Mouse (Mus musculus) heart, postnatal 0 days (tissue): ENCODE measurements around the gene Prc1.

Experiments
- CTCF ChIP-seq: IDR thresholded peaks from 2 replicates; pipeline ENCODE4 v1.5.1; 2016; ENCODE audit warnings: antibody characterized with exemption, control low read depth, low read depth
- EP300 ChIP-seq: IDR thresholded peaks from 2 replicates; pipeline ENCODE4 v1.6.1; 2016; ENCODE audit warnings: antibody characterized with exemption, low read depth

DNA sequence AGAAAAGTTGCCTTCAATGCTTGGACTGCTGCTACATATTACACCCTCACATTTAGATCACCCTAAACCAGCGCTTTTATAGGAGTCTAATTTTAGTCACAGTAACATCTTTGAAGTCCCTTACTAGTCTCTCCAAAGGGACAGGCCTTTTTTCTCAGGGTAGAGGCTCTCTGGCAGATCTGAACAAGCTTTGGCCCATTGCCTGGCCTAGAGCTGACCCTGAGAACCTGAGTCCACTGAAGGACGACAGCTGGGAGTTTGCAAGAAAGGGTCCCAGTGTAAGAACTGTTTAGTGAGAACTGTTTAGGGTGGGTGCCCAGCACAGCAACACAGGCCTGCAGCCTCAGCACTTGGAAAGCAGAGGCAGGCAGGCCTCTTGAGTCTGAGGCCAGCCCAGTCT, 71.5 kb downstream of the Prc1 start:
- no peak for TF ChIP-seq CTCF
- no peak for TF ChIP-seq EP300
